Mouse (Mus musculus): ENCODE results near the gene Hspa2.

DNA sequence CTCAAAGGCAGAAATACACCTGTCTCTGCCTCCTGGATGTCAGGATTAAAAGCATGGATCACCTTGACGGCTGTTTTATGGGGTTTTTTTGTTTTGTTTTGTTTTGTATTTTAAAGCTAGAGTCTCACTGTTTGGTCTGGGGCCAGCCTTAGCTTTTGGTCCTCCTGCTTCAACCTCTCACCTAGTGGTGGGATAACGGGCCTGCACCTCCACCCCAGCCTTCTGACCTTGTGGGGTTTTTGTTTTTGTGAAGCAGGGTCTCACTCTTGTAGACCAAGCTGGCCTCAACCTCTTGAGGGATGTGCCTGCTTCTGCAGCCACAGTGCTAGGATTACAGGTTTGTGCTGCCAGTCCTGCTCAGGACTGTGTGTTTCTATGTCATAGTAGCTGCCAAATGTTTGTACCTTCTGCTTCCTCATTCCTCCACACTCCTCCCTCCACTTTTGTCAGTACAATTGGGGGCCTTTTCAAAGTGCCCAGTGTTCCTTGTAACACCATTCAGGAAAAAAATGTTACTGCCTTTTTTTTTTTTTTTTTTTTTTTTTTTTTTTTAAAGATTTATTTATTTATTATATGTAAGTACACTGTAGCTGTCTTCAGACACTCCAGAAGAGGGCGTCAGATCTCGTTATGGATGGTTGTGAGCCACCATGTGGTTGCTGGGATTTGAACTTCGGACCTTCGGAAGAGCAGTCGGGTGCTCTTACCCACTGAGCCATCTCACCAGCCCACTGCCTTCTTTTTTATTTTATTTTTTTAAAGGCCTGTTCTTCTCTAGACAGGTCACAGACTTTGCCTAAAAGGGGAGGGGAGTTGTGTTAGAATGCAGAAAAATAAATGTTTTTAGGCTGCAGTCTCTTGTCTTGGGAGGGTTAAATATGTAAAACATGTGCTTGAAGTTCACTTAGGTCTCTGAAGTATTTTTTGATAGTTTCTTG lies 30.8 kb upstream of the Hspa2 start:
- TF ChIP-seq JUND (conservative IDR thresholded peaks at IDR 0.05; ENCODE audit: low read depth, low read length) (no peak), MAX (IDR thresholded peaks at IDR 0.05; ENCODE audit: low read length) (no peak; the same call in 1 of the 2 replicates), CHD2 (IDR thresholded peaks at IDR 0.05; ENCODE audit: low read length) (no peak), CTCF (conservative IDR thresholded peaks at IDR 0.05 in 1 of 2, IDR thresholded peaks at IDR 0.05 in 1 of 2; ENCODE audit: low read depth in 2 of 2, low read length in 2 of 2) (peak; percentile 6 to 57; a peak in 3 of 4 replicates), MAFK (IDR thresholded peaks at IDR 0.05; ENCODE audit: insufficient replicate concordance, low read length) (no peak), EP300 (IDR thresholded peaks at IDR 0.05; ENCODE audit: low read length) (no peak; the same call in 1 of the 2 replicates), TCF12 (IDR thresholded peaks at IDR 0.05; ENCODE audit: low read depth, low read length) (no peak; the same call in 1 of the 2 replicates)

Measured in CH12.LX (cell line).